Mouse (Mus musculus): ENCODE measurements around the gene Adm. TPM values are rescaled to one million over a fixed set of nuclear protein-coding genes. Genes with fewer than 3 reads are reported as not detected.

Gene Adm
- polyA plus RNA-seq, 1 experiment from 2014 or later, result 2.0 TPM

GRCm38 (mm10) chr7:110649133-110649987, 21.9 kb downstream of the Adm start:
- no peak overlapping the region for H3K9ac ChIP-seq (replicated peaks; ENCODE audit: low read depth, low read length)
- H3K4me3 ChIP-seq (ENCODE audit: low read depth, low read length), result no peak overlapping the region
- H3K4me2 ChIP-seq (ENCODE audit: low read depth, low read length), result no peak overlapping the region
- WGBS, result 92% methylated on average over 6 of the region's 6 CpGs
- no peaks in the 10 kb centered on the region for H3K36me3 ChIP-seq (ENCODE audit: control insufficient read depth, insufficient read depth, low read length)
- H3K4me1 ChIP-seq (ENCODE audit: control insufficient read depth, insufficient read depth, low read length), result no peaks in the 10 kb centered on the region
- no peaks in the 10 kb centered on the region for H3K9me3 ChIP-seq (ENCODE audit: control insufficient read depth, low read length)
- no peak for ATAC-seq (ENCODE audit: low read depth)
- H3K27ac ChIP-seq (ENCODE audit: low read depth, low read length), result no peak overlapping the region
- H3K27me3 ChIP-seq (ENCODE audit: control insufficient read depth, insufficient read depth, low read length), result no peaks in the 10 kb centered on the region

DNA sequence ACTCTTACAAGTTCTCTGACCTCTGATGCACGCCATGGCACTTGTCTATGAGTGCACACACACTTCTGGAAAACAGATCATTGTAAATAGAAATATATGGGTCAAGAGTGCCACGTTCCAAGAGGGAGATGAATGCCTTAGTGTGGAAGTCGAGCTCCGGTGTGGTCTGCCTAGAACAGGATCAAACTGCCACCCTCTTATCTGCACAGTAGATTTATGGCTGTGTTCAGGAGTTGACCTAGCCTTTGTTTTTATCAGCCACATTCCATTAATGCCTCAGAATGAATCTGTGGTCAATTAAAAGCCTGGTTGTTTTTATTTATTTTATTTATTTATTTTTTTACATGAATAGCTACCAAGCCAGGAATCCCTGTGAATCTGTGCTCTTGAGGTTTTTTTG, 23.0 kb downstream of the Adm start:
- Histone ChIP-seq H3K4me3 (ENCODE audit: low read depth, low read length) (no peak overlapping the region), H3K9me3 (ENCODE audit: control insufficient read depth, low read length) (no peaks in the 10 kb centered on the region), H3K4me1 (ENCODE audit: control insufficient read depth, insufficient read depth, low read length) (no peaks in the 10 kb centered on the region), H3K9ac (replicated peaks; ENCODE audit: low read depth, low read length) (no peak overlapping the region), H3K36me3 (ENCODE audit: control insufficient read depth, insufficient read depth, low read length) (no peaks in the 10 kb centered on the region), H3K27me3 (ENCODE audit: control insufficient read depth, insufficient read depth, low read length) (no peaks in the 10 kb centered on the region), H3K27ac (ENCODE audit: low read depth, low read length) (no peak overlapping the region), H3K4me2 (ENCODE audit: low read depth, low read length) (no peak overlapping the region)
- 63% methylated on average over 4 of the region's 4 CpGs for WGBS
- ATAC-seq (ENCODE audit: low read depth), result no peak

GRCm38 (mm10) chr7:110651091-110651490, 23.6 kb downstream of the Adm start:
- Histone ChIP-seq H3K4me3 (ENCODE audit: low read depth, low read length) (no peak overlapping the region), H3K9ac (replicated peaks; ENCODE audit: low read depth, low read length) (no peak overlapping the region), H3K4me1 (ENCODE audit: control insufficient read depth, insufficient read depth, low read length) (no peaks in the 10 kb centered on the region), H3K36me3 (ENCODE audit: control insufficient read depth, insufficient read depth, low read length) (no peaks in the 10 kb centered on the region), H3K27me3 (ENCODE audit: control insufficient read depth, insufficient read depth, low read length) (no peaks in the 10 kb centered on the region), H3K9me3 (ENCODE audit: control insufficient read depth, low read length) (no peaks in the 10 kb centered on the region), H3K4me2 (ENCODE audit: low read depth, low read length) (no peak overlapping the region), H3K27ac (ENCODE audit: low read depth, low read length) (no peak overlapping the region)
- no peak for ATAC-seq (ENCODE audit: low read depth)
- 77% methylated on average over 6 of the region's 6 CpGs for WGBS

GRCm38 (mm10) chr7:110655230-110655629, 27.8 kb downstream of the Adm start:
- Histone ChIP-seq H3K4me2 (ENCODE audit: low read depth, low read length) (no peak overlapping the region), H3K27me3 (ENCODE audit: control insufficient read depth, insufficient read depth, low read length) (no peaks in the 10 kb centered on the region), H3K36me3 (ENCODE audit: control insufficient read depth, insufficient read depth, low read length) (no peaks in the 10 kb centered on the region), H3K4me3 (ENCODE audit: low read depth, low read length) (no peak overlapping the region), H3K27ac (ENCODE audit: low read depth, low read length) (no peak overlapping the region), H3K9me3 (ENCODE audit: control insufficient read depth, low read length) (no peaks in the 10 kb centered on the region), H3K9ac (replicated peaks; ENCODE audit: low read depth, low read length) (no peak overlapping the region), H3K4me1 (ENCODE audit: control insufficient read depth, insufficient read depth, low read length) (no peaks in the 10 kb centered on the region)
- 85% methylated on average over 3 of the region's 3 CpGs for WGBS
- ATAC-seq (ENCODE audit: low read depth), result no peak

GRCm38 (mm10) chr7:110655966-110656365, 28.5 kb downstream of the Adm start:
- ATAC-seq (ENCODE audit: low read depth), result no peak
- Histone ChIP-seq H3K27me3 (ENCODE audit: control insufficient read depth, insufficient read depth, low read length) (no peaks in the 10 kb centered on the region), H3K9me3 (ENCODE audit: control insufficient read depth, low read length) (no peaks in the 10 kb centered on the region), H3K36me3 (ENCODE audit: control insufficient read depth, insufficient read depth, low read length) (no peaks in the 10 kb centered on the region), H3K27ac (ENCODE audit: low read depth, low read length) (no peak overlapping the region), H3K4me3 (ENCODE audit: low read depth, low read length) (no peak overlapping the region), H3K4me1 (ENCODE audit: control insufficient read depth, insufficient read depth, low read length) (no peaks in the 10 kb centered on the region), H3K4me2 (ENCODE audit: low read depth, low read length) (no peak overlapping the region), H3K9ac (replicated peaks; ENCODE audit: low read depth, low read length) (no peak overlapping the region)
- 37% methylated on average over 6 of the region's 6 CpGs for WGBS

DNA sequence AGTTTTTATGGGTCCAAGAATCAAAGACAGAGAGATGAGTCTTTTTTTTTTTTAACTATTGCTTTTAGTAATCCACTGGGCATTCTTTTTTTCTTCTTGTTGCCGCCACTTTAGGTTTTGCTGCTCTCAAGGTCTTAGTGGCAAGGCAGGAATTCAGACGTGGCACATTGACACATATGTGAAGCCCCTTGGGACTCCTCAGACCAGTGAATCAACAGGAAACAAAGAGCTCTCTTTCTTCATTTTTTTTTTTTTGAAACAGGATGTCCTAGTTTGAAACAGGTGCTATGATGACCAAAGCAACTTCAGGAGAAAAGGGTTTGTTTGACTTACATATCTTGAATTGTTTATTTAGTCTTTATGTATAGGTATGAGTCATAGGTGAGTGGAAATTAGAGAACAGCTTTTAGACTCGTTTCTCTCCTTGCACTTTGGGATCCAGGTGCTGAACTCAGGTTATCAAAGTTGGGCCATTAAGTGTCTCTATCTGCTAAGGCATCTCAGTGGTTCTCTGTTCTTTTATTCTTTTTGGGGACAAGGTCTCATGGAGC, 31.0 kb downstream of the Adm start:
- Histone ChIP-seq H3K4me3 (ENCODE audit: low read depth, low read length) (no peak overlapping the region), H3K4me2 (ENCODE audit: low read depth, low read length) (no peak overlapping the region), H3K9me3 (ENCODE audit: control insufficient read depth, low read length) (no peaks in the 10 kb centered on the region), H3K27ac (ENCODE audit: low read depth, low read length) (no peak overlapping the region), H3K9ac (replicated peaks; ENCODE audit: low read depth, low read length) (no peak overlapping the region), H3K27me3 (ENCODE audit: control insufficient read depth, insufficient read depth, low read length) (no peaks in the 10 kb centered on the region), H3K4me1 (ENCODE audit: control insufficient read depth, insufficient read depth, low read length) (no peaks in the 10 kb centered on the region), H3K36me3 (ENCODE audit: control insufficient read depth, insufficient read depth, low read length) (no peaks in the 10 kb centered on the region)
- 66% methylated on average over 3 of the region's 3 CpGs for WGBS
- no peak for ATAC-seq (ENCODE audit: low read depth)

GRCm38 (mm10) chr7:110666537-110666936, 39.1 kb downstream of the Adm start:
- 45% methylated on average over 5 of the region's 5 CpGs for WGBS
- H3K9ac ChIP-seq (replicated peaks; ENCODE audit: low read depth, low read length), result no peak overlapping the region
- H3K4me3 ChIP-seq (ENCODE audit: low read depth, low read length), result no peak overlapping the region
- H3K9me3 ChIP-seq (ENCODE audit: control insufficient read depth, low read length), result no peaks in the 10 kb centered on the region
- no peaks in the 10 kb centered on the region for H3K4me1 ChIP-seq (ENCODE audit: control insufficient read depth, insufficient read depth, low read length)
- H3K4me2 ChIP-seq (ENCODE audit: low read depth, low read length), result no peak overlapping the region
- no peaks in the 10 kb centered on the region for H3K36me3 ChIP-seq (ENCODE audit: control insufficient read depth, insufficient read depth, low read length)
- no peaks in the 10 kb centered on the region for H3K27me3 ChIP-seq (ENCODE audit: control insufficient read depth, insufficient read depth, low read length)
- ATAC-seq (ENCODE audit: low read depth), result no peak
- no peak overlapping the region for H3K27ac ChIP-seq (ENCODE audit: low read depth, low read length)

DNA sequence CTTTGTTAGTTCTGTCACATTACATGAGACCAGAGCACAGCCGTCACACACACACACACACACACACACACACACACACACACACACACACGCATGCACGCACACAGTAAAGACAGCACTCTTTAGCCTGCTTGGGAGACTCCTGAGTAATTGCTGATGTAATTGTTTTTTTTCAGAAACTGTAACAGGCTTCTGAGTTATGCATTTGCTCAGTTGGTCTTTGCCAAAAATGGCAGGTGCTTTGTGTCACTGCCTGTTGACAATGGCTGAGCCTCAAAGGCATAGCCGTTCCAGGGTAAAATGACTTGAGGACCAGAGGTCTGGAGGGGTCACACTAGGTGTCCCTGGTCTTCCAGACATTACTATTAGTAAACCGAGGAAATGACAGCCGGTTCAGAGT, 40.8 kb downstream of the Adm start:
- Histone ChIP-seq H3K4me2 (ENCODE audit: low read depth, low read length) (no peak overlapping the region), H3K27me3 (ENCODE audit: control insufficient read depth, insufficient read depth, low read length) (no peaks in the 10 kb centered on the region), H3K36me3 (ENCODE audit: control insufficient read depth, insufficient read depth, low read length) (no peaks in the 10 kb centered on the region), H3K4me1 (ENCODE audit: control insufficient read depth, insufficient read depth, low read length) (no peaks in the 10 kb centered on the region), H3K9me3 (ENCODE audit: control insufficient read depth, low read length) (no peaks in the 10 kb centered on the region), H3K9ac (replicated peaks; ENCODE audit: low read depth, low read length) (no peak overlapping the region), H3K4me3 (ENCODE audit: low read depth, low read length) (no peak overlapping the region), H3K27ac (ENCODE audit: low read depth, low read length) (no peak overlapping the region)
- no peak for ATAC-seq (ENCODE audit: low read depth)
- WGBS, result 74% methylated on average over 6 of the region's 6 CpGs

- Histone ChIP-seq H3K27me3 (ENCODE audit: control insufficient read depth, insufficient read depth, low read length) (no peaks in the 10 kb centered on the region), H3K9ac (replicated peaks; ENCODE audit: low read depth, low read length) (no peak overlapping the region), H3K4me2 (ENCODE audit: low read depth, low read length) (no peak overlapping the region), H3K36me3 (ENCODE audit: control insufficient read depth, insufficient read depth, low read length) (no peaks in the 10 kb centered on the region), H3K4me3 (ENCODE audit: low read depth, low read length) (no peak overlapping the region), H3K4me1 (ENCODE audit: control insufficient read depth, insufficient read depth, low read length) (no peaks in the 10 kb centered on the region), H3K9me3 (ENCODE audit: control insufficient read depth, low read length) (no peaks in the 10 kb centered on the region), H3K27ac (ENCODE audit: low read depth, low read length) (no peak overlapping the region)
- no peak for ATAC-seq (ENCODE audit: low read depth)
- WGBS, result 34% methylated on average over 5 of the region's 5 CpGs
These were observed 41.3 kb downstream of the Adm start for GRCm38 (mm10) chr7:110668756-110669155.
